Mouse (Mus musculus) adrenal gland, adult (tissue): ENCODE measurements around the gene Prrx1.

Experiments
- DNase-seq, 2 experiments: peaks; one replicate each; pipeline ENCODE4 v3.0.0; 2022 to 2023; ENCODE audit warnings: low spot score in 1 of 2; ENCODE audit not compliant: inconsistent age in 2 of 2

The Prrx1 gene

GRCm38 (mm10) chr1:163273132-163273531 is 40.4 kb downstream of the Prrx1 start:
- no peak for DNase-seq

GRCm38 (mm10) chr1:163266853-163267538 is 46.5 kb downstream of the Prrx1 start:
- no peak for DNase-seq

- no peak for DNase-seq
Measured at GRCm38 (mm10) chr1:163257298-163257697, 56.2 kb downstream of the Prrx1 start.

GRCm38 (mm10) chr1:163255884-163256283 is 57.6 kb downstream of the Prrx1 start:
- DNase-seq = no peak

GRCm38 (mm10) chr1:163252796-163253195 is 60.7 kb downstream of the Prrx1 start:
- no peak for DNase-seq

- DNase-seq = no peak
Measured at GRCm38 (mm10) chr1:163252331-163252730, 61.2 kb downstream of the Prrx1 start.

GRCm38 (mm10) chr1:163251766-163252165 is 61.7 kb downstream of the Prrx1 start:
- no peak for DNase-seq

GRCm38 (mm10) chr1:163238950-163239349 is 74.6 kb downstream of the Prrx1 start:
- no peak for DNase-seq

GRCm38 (mm10) chr1:163231230-163231629 is 82.3 kb downstream of the Prrx1 start:
- DNase-seq = no peak

- DNase-seq = no peak
Measured at GRCm38 (mm10) chr1:163226271-163226670, 87.2 kb downstream of the Prrx1 start.

GRCm38 (mm10) chr1:163221767-163222166 is 91.7 kb downstream of the Prrx1 start:
- DNase-seq = no peak

- no peak for DNase-seq
Measured at GRCm38 (mm10) chr1:163208919-163209867, 104.3 kb downstream of the Prrx1 start.

- no peak for DNase-seq
Measured at GRCm38 (mm10) chr1:163198767-163199166, 114.7 kb downstream of the Prrx1 start.

GRCm38 (mm10) chr1:163198059-163198458 is 115.5 kb downstream of the Prrx1 start:
- DNase-seq = no peak
